Mouse (Mus musculus) retina, postnatal 7 days (tissue): Measurements from ENCODE around the gene Iqcg.
A peak's percentile ranks its signal among the peaks of the same experiment; 100 is the strongest.
"Not testable (repeated sequence)": the region's sequence is repeated elsewhere in the genome, so short reads cannot be mapped to it uniquely, and the experiment has no call there.

Experiments used
- DNase-seq: peaks from one replicate; pipeline ENCODE4 v3.0.0-alpha.2; 2012; ENCODE audit warnings: low read depth, low spot score

The Iqcg gene

GRCm38 (mm10) chr16:33056095-33056785 lies at the start of gene Iqcg, which contains the start of gene Rpl35a:
TSS of gene Iqcg (minus strand) at chr16:33056218.
TSS of gene Rpl35a (plus strand) at chr16:33056453.
- peak; percentile 90 for DNase-seq

DNA sequence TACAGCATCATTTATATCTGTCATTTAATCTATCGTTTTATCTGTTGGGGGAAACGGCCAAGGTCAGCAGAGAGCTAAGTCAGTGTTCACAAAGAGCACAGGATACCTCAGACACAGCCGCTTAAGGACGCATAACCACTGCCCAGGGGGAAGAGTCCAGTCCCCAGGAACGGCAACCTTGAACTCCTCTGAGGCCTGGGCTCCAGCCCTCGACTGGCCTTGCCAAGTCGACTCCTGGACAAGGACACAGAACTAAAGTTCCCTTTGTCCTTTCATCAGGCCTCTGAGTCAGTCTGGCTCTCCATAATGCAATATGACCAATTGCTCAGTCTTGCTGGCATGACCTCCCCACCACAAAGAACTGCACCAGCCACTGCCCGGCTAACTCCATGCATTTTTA lies 29.6 kb upstream of the Iqcg start:
- DNase-seq, result no peak

DNA sequence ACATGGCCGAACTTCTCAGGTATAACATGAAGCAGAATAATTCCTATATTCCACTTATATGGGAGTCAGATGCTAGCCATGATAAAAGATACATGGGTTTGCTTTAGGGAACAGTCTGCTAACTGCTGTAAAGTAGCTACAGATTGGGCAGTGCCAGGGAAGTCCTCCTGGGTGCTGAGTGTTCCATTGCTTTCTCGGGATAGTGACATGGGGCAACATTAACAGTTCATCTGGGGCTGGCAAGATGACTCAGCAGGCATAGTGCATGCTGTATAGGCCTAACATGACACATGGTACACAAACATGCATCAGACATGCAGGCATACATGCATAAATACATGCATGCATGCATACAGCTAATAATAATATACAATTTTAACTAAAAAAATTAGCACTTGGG lies 28.0 kb upstream of the Iqcg start:
- DNase-seq, result no peak

GRCm38 (mm10) chr16:33082951-33083350 lies 26.9 kb upstream of the Iqcg start:
- no peak for DNase-seq

DNA sequence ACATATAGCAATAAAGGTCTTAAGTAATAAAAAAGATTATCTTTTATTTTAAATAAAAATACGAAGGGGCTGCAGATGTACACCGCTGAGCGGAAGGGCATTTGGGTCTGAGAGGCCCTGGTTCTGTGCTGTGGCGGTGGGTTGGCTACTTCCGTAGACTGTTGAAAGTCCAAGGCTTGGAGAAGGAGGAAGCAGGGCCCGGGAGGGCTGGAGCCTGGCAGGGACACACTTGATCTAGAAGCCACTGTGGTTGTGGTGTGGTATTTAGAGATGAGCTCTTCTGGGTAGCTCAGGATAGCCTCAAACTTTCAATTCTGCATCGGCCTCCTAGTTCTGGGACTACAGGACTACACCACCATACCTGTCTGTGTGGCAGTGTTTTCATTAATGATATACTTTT lies 24.0 kb upstream of the Iqcg start:
- DNase-seq, result no peak

DNA sequence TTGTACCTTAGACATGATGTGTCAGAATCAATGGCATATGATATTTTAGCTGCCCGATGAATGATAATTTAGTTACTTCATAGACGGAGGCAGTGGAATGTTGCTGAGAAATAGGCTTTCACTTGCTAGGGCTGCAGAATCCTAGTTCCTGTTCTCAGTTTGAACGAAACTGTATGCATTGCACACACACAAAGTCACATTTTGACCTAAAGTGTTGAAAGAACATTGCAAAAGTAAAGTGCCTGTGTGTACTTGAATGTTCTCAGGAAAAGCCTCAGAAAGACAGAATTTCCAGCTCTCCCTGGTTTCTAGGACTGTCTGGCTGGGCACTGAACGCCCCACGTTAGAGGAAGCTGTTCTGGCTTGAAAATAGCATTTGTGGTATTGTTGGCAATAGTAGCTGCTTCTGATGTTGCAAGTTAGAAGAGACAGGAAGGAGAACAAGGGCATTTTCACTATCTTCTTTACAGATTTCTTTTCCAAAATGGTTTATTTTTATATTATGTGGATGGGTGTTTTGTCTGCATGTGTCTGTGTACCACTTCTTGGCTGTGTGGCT lies 21.1 kb upstream of the Iqcg start:
- DNase-seq, result no peak

GRCm38 (mm10) chr16:33076078-33076477 lies 20.1 kb upstream of the Iqcg start:
- no peak for DNase-seq

GRCm38 (mm10) chr16:33074967-33075366 lies 18.9 kb upstream of the Iqcg start:
- no peak for DNase-seq

GRCm38 (mm10) chr16:33072871-33073557 lies 17.0 kb upstream of the Iqcg start:
- DNase-seq, result no peak

- DNase-seq, result no peak
Measured at GRCm38 (mm10) chr16:33070928-33071327, 14.9 kb upstream of the Iqcg start.

DNA sequence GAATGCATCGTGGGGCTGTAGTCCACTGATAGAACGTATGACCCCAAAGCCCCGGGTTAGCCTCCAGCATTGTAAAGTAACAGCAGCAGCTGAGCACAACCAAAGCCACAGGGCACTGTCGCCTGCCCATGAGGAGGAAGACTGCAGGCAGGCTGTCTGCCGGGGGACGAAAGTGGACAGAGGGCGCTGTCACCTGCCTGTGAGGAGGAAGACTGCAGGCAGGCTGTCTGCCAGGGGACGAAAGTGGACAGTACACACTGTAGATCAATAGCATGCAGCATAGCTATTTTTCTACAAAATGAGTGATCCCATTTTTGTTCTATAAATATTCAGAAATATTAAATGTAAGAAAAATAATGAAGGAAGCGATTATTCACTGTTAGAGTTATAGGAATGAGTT lies 8.6 kb upstream of the Iqcg start:
- DNase-seq, result no peak

- DNase-seq, result no peak
Measured at GRCm38 (mm10) chr16:33063267-33063666, 7.2 kb upstream of the Iqcg start.

DNA sequence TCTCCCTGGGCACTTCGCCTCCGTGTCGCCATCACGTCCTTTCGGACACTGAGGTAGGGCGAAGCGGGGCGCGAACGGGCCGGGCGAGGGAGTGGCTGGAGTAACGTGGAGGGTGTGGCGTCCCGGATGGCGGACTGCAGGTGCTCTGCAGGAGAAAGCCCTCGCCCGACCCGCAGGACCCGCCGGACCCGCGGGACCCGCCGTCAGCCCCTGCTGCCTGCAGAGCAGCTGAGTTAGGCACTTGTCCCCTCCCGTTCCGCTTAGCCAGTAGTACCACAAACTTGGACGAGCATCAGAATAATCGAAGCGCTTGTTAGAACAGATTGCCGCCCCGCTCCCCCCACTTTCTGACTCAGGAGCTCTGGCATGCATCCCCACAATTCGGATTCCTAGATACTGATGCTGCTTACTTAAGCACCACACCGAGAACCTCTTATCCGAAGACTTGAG lies 6.7 kb upstream of the Iqcg start:
- DNase-seq, result no peak

DNA sequence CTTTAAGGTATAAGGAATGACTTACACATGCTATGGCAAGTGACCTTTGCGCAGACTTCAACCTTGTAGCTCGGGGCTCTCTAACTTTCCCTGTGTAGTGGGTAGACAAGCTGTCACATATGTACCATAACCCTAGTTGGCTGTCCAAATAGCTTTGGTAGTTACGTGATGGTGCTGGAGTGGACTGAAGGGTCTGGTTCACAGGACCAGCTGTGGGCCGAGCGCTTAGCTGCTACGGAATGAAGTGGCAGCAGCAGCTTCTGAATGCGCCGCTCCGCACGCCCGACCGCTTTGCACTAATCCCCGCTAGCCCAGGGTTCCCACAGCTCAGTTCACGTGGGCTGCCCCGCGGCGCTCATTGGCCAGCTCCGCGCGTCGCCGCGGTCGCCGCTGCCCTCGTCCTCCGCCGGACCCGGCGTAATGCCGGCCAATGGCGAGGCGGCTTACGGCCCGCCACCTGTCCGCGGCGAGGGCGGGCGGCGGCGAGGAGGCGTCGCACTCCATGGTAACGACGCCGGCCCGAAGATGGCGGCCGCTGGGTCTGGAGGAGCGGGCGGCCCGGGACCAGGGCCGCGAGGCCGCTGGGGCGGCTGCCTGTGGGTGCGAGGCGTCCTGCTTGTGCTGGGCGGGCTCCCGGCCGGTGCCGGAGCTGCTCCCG lies 6.1 kb upstream of the Iqcg start, which contains the start of gene Lmln:
TSS of gene Lmln (plus strand) at position 498 of the 658 bp plus-strand sequence.
- DNase-seq, result peak; percentile 90

GRCm38 (mm10) chr16:33061400-33061799 lies 5.4 kb upstream of the Iqcg start:
- no peak for DNase-seq

GRCm38 (mm10) chr16:33060926-33061325 lies 4.9 kb upstream of the Iqcg start:
- no peak for DNase-seq

DNA sequence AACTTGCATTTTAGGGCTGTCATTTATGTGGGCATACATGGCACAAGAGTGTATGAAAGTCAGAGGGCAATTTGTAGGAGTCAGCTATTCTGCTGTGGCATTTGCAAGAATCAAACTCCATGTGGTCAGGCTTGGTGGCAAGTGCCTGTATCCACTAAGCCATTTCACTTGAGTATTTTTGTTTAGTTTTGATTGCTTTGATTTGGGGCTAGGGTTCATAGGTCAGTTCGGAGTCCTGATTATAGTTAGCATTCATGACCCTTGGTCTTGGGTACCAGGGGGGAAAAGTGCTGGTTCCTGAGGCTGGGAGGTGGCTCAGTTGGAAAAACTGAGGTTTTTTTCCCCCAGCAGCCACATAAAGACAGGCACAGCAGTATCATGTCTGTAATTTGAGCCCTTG lies 3.5 kb upstream of the Iqcg start:
- no peak for DNase-seq

GRCm38 (mm10) chr16:33058656-33059055 lies 2.6 kb upstream of the Iqcg start:
- not testable (repeated sequence) for DNase-seq

DNA sequence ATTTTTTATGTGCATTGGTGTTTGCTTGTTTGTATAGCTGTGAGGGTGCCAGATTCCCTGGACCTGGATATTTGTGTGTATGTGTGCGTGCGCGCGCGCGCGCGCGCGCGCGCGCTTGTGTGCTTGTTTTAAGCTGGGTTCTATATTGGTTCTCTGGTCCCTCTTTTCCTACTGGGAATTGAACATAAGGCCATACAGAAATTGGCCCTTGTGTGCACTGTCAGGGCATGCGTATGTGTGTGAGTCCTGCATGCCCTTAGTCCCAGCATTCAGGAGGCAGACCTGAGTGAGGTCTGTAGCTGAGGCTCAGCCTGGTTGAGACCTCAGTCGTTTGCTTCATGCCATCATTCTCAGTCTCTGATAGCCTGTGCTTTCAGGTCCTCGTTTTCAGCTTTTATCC lies 2.0 kb upstream of the Iqcg start:
- no peak for DNase-seq

GRCm38 (mm10) chr16:33056786-33057185 lies 768 bp upstream of the Iqcg start:
- DNase-seq, result no peak

DNA sequence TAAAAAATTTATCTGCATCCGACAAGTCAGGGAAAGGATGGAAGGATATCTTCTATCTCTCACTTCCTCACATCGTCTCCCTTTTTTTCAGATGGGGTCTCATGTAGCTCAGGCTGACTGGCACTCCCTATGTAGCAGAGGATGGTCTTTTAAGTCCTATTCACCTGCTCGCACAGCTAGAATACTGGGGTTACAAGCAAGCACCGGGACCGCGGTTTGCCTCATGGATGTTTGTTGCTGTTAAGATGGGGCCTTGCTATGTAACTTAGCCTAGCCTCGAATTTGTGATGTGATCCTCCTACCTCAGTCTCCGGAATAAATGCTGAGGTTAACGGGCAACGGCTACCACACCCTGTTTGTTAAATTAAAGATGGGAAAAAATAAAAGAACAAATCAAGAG lies 363 bp downstream of the Iqcg start:
- no peak for DNase-seq

DNA sequence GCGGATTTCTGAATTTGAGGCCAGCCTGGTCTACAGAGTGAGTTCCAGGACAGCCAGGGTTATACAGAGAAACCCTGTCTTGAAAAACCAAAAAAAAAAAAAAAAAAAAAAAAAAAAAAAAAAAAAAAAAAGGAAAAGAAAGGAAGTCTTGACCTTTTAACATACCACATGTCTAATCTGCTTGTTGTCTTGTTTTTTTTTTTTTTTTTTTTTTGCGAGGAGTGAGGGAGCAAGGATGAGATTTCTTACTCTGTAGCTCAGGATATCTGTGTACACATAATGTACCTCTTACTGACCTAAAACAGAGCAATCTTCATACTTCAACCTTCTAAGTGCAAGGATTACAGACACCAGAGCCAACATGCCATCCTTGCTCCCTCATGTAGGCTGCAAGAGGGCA lies 1.1 kb downstream of the Iqcg start:
- not testable (repeated sequence) for DNase-seq
